Mouse (Mus musculus) limb, embryonic 12.5 days (tissue): ENCODE results near the gene Sash1. TPM values are rescaled to one million over a fixed set of nuclear protein-coding genes. Genes with fewer than 3 reads are reported as not detected.

Experiments
- ATAC-seq: fragments of 200-750 bp; cut with Nextera tagmentation; 2 replicates; pipeline ENCODE4 v1.8.0; 2017; ENCODE audit warnings: low read depth, moderate TSS enrichment; ENCODE audit not compliant: insufficient number of reproducible peaks, insufficient read depth, low FRiP score, low TSS enrichment
- H3K27ac ChIP-seq: fragments of 300-500 bp; sonication (generic); 2 replicates; pipeline ENCODE4 v1.5.1; 2016; ENCODE audit warnings: mild to moderate bottlenecking, moderate library complexity
- H3K27me3 ChIP-seq: fragments of 300-500 bp; sonication (generic); 2 replicates; pipeline ENCODE4 v1.6.1; 2016; ENCODE audit warnings: mild to moderate bottlenecking, moderate library complexity
- H3K36me3 ChIP-seq: fragments of 300-500 bp; sonication (generic); 2 replicates; pipeline ENCODE4 v1.6.1; 2016; ENCODE audit warnings: mild to moderate bottlenecking, moderate library complexity
- H3K4me1 ChIP-seq: fragments of 300-500 bp; sonication (generic); replicated peaks from 2 replicates; pipeline ENCODE4 v1.6.1; 2016
- H3K4me2 ChIP-seq: fragments of 300-500 bp; sonication (generic); 2 replicates; pipeline ENCODE4 v1.6.1; 2016; ENCODE audit warnings: mild to moderate bottlenecking, moderate library complexity
- H3K4me3 ChIP-seq: fragments of 300-500 bp; sonication (generic); replicated peaks from 2 replicates; pipeline ENCODE4 v1.5.1; 2016; ENCODE audit warnings: mild to moderate bottlenecking
- H3K9ac ChIP-seq: fragments of 300-500 bp; sonication (generic); replicated peaks from 2 replicates; pipeline ENCODE4 v1.6.1; 2016; ENCODE audit warnings: mild to moderate bottlenecking, moderate library complexity
- H3K9me3 ChIP-seq: fragments of 300-500 bp; sonication (generic); 2 replicates; pipeline ENCODE4 v1.6.1; 2016; ENCODE audit warnings: mild to moderate bottlenecking, moderate library complexity
- WGBS: fragments of 180-500 bp; shearing (Covaris S2); methylation state at CpG from one replicate; pipeline ENCODE4 v1.1.7; 2016; 5-methylcytosine and 5-hydroxymethylcytosine counted together
- polyA plus RNA-seq: library from polyadenylated mRNA; unstranded; fragments of >200 nt; fragmentation: Nextera tagmentation; extraction: Ambion mirVana; gene quantifications from 2 replicates; pipeline ENCODE4 v1.2.1, GENCODE M21; 2016

Sash1 gene
- polyA plus RNA-seq, 1 experiment from 2014 or later, result 7.8 TPM

- peaks cover 29% of the 10 kb centered on the region for H3K36me3 ChIP-seq
- WGBS, result 97% methylated on average over 6 of the region's 6 CpGs
- no peak for ATAC-seq
- no peaks in the 10 kb centered on the region for H3K9me3 ChIP-seq
- H3K9ac ChIP-seq, result no peak overlapping the region
- H3K27me3 ChIP-seq, result no peaks in the 10 kb centered on the region
- H3K4me3 ChIP-seq, result no peak overlapping the region
- H3K27ac ChIP-seq, result no peak overlapping the region
- H3K4me1 ChIP-seq, result peaks cover 3% of the 10 kb centered on the region; the same call in 1 of the 2 replicates
- no peak overlapping the region for H3K4me2 ChIP-seq
These were observed 96.8 kb downstream of the Sash1 start for GRCm38 (mm10) chr10:8789096-8789495.

DNA sequence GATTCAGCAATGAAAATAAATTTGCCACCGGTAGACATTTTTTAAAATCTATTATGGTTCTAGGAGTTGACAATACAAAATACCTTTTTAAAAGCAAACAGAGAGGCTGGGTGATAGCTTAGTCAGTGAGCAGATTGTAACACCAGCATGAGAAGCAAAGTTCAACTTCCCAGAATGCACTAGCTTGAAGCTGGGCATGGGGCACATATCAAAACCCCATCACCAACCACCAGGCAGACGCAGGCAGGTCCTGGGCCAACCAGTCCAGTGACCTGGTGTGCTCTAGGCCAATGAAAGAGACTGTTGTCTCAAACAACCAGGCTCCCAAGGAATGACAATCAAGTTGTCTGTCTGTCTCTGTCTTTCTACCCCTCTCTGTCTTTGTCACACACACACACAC lies 98.6 kb downstream of the Sash1 start:
- H3K27ac ChIP-seq, result no peak overlapping the region
- no peak overlapping the region for H3K4me3 ChIP-seq
- H3K9me3 ChIP-seq, result no peaks in the 10 kb centered on the region
- H3K27me3 ChIP-seq, result no peaks in the 10 kb centered on the region
- 79% methylated on average over 2 of the region's 2 CpGs for WGBS
- H3K9ac ChIP-seq, result no peak overlapping the region
- no peak for ATAC-seq
- H3K4me2 ChIP-seq, result no peak overlapping the region
- peaks cover 3% of the 10 kb centered on the region; the same call in 1 of the 2 replicates for H3K4me1 ChIP-seq
- peaks cover 37% of the 10 kb centered on the region for H3K36me3 ChIP-seq

DNA sequence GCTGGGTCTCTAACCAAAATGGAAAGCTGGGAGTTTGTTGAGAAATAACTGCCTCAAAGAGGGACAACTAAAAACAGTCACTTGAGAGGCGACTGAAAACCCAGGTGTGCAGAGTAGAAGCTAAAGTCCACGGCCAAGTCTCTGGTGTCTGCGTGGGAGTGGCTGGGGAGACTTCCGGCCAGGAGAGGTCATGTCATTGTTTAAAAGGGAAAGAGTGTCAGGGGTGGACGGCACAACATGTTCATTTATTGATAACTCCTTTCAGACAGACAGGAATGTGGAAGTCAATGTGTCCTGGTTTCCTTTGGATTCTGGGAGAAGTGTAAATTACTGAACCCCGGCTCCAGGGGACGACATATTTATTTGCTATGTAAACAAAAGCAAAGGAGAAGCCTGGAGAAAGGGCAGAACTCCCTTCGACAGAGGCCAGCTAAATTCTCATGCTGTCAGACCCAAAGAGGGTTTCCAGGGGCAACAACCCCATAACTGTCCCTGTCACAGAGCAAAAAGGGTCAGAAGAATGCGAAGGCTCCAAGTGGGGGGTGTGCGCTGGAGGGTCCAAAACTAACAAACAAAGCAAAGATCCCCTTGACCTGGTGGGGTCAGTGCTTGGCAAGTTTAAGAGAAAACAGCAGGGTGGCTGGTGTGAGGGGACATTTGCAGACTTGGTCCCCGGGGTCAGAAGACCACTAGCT lies 100.3 kb downstream of the Sash1 start:
- peaks cover 47% of the 10 kb centered on the region for H3K36me3 ChIP-seq
- H3K9me3 ChIP-seq, result no peaks in the 10 kb centered on the region
- peaks cover 10% of the 10 kb centered on the region for H3K4me1 ChIP-seq
- no peak overlapping the region for H3K27ac ChIP-seq
- no peak for ATAC-seq
- H3K4me3 ChIP-seq, result no peak overlapping the region
- no peak overlapping the region for H3K4me2 ChIP-seq
- no peaks in the 10 kb centered on the region for H3K27me3 ChIP-seq
- WGBS, result 50% methylated on average over 11 of the region's 11 CpGs
- H3K9ac ChIP-seq, result no peak overlapping the region

GRCm38 (mm10) chr10:8781876-8782372 lies 103.9 kb downstream of the Sash1 start:
- H3K36me3 ChIP-seq, result peaks cover 63% of the 10 kb centered on the region
- H3K4me1 ChIP-seq, result peaks cover 20% of the 10 kb centered on the region
- no peaks in the 10 kb centered on the region for H3K27me3 ChIP-seq
- 66% methylated on average over 10 of the region's 10 CpGs for WGBS
- H3K4me2 ChIP-seq, result no peak overlapping the region
- H3K9ac ChIP-seq, result no peak overlapping the region
- no peak for ATAC-seq
- no peak overlapping the region for H3K4me3 ChIP-seq
- no peak overlapping the region; the same call in 1 of the 2 replicates for H3K27ac ChIP-seq
- H3K9me3 ChIP-seq, result no peaks in the 10 kb centered on the region

GRCm38 (mm10) chr10:8779842-8780241 lies 106.0 kb downstream of the Sash1 start:
- Histone ChIP-seq H3K4me1 (peaks cover 17% of the 10 kb centered on the region), H3K4me2 (no peak overlapping the region), H3K4me3 (no peak overlapping the region), H3K27me3 (no peaks in the 10 kb centered on the region), H3K9ac (no peak overlapping the region), H3K9me3 (peaks cover 3% of the 10 kb centered on the region; the same call in 1 of the 2 replicates), H3K27ac (no peak overlapping the region), H3K36me3 (peaks cover 69% of the 10 kb centered on the region)
- no peak for ATAC-seq
- WGBS, result 95% methylated on average over 4 of the region's 4 CpGs

- WGBS, result 84% methylated on average over 7 of the region's 7 CpGs
- Histone ChIP-seq H3K4me3 (no peak overlapping the region), H3K4me2 (no peak overlapping the region), H3K9me3 (peaks cover 3% of the 10 kb centered on the region; the same call in 1 of the 2 replicates), H3K36me3 (peaks cover 63% of the 10 kb centered on the region), H3K4me1 (peaks cover 17% of the 10 kb centered on the region), H3K27me3 (no peaks in the 10 kb centered on the region), H3K9ac (no peak overlapping the region), H3K27ac (no peak overlapping the region)
- no peak for ATAC-seq
These were observed 107.0 kb downstream of the Sash1 start for GRCm38 (mm10) chr10:8778845-8779244.

DNA sequence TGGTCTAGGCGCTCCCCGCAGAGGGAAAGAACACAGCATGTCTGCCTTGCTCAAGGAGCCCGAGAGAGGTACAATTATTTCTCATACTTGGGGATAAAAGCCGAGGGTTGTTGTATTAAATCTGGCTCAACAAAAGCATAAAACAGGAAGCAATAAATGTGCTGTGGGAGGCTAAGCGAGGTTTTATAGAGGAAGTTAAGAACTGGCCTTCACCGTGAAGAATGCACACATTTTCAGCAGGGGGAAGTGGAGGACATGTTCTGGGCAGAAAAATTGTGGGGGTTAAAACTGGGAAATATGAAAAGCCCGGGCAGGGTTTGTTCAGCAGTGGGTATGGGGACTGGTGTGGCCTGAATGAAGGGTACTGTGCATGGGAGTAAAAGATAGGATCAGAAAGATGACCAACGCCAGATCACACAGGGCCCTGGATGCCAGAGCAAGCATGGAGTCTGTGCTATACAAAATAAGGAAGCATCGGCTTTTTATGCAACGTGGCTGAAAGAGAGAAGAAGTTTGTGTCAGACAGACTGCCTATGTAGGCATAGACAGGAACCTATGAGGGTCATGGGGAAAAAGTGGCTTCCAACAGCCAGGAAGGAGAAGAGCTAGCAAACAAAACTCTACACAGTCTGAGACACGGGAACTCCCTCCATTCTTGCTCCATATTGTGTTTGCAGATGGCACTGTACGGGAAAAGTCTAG lies 108.2 kb downstream of the Sash1 start:
- no peak overlapping the region for H3K4me2 ChIP-seq
- peaks cover 17% of the 10 kb centered on the region for H3K4me1 ChIP-seq
- H3K36me3 ChIP-seq, result peaks cover 58% of the 10 kb centered on the region
- no peak overlapping the region for H3K9ac ChIP-seq
- no peaks in the 10 kb centered on the region for H3K27me3 ChIP-seq
- H3K9me3 ChIP-seq, result peaks cover 3% of the 10 kb centered on the region; the same call in 1 of the 2 replicates
- H3K4me3 ChIP-seq, result no peak overlapping the region
- peak overlapping the region; percentile 66 for H3K27ac ChIP-seq
- WGBS, result 66% methylated on average over 12 of the region's 12 CpGs
- no peak; the same call in 1 of the 2 replicates for ATAC-seq

DNA sequence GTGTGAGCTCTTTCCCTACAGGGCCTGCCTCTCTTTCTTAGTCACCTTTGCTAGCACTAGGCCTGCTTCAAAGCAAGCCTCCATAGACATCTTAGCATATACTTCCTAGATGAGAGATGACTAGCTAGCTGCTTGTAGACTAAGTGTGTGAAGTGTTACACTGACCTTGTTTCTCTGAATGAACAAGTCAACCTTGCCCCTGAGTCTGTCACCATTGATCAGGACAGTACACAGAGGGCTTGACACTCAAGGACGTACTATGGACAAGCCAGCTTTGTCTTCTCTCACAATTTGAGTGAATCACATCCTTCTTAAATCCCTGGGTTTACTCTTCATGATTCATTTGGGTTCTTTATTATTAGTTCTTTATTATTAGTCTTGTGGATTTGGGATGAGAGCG lies 109.1 kb downstream of the Sash1 start:
- WGBS, result 95% methylated on average over 2 of the region's 2 CpGs
- H3K4me1 ChIP-seq, result peaks cover 19% of the 10 kb centered on the region
- H3K27me3 ChIP-seq, result no peaks in the 10 kb centered on the region
- no peak overlapping the region for H3K4me2 ChIP-seq
- peaks cover 61% of the 10 kb centered on the region for H3K36me3 ChIP-seq
- H3K9ac ChIP-seq, result no peak overlapping the region
- no peak for ATAC-seq
- no peak overlapping the region for H3K27ac ChIP-seq
- peaks cover 3% of the 10 kb centered on the region; the same call in 1 of the 2 replicates for H3K9me3 ChIP-seq
- no peak overlapping the region for H3K4me3 ChIP-seq

GRCm38 (mm10) chr10:8775794-8776193 lies 110.1 kb downstream of the Sash1 start:
- no peak for ATAC-seq
- Histone ChIP-seq H3K27ac (no peak overlapping the region), H3K4me3 (no peak overlapping the region), H3K9ac (no peak overlapping the region), H3K4me1 (peaks cover 14% of the 10 kb centered on the region), H3K27me3 (no peaks in the 10 kb centered on the region), H3K4me2 (no peak overlapping the region), H3K36me3 (peaks cover 55% of the 10 kb centered on the region), H3K9me3 (peaks cover 3% of the 10 kb centered on the region; the same call in 1 of the 2 replicates)
- WGBS, result 95% methylated on average over 2 of the region's 2 CpGs

- Histone ChIP-seq H3K27me3 (no peaks in the 10 kb centered on the region), H3K36me3 (peaks cover 46% of the 10 kb centered on the region), H3K27ac (peak overlapping the region; percentile 17; the same call in 1 of the 2 replicates), H3K4me2 (no peak overlapping the region), H3K4me1 (peaks cover 10% of the 10 kb centered on the region), H3K4me3 (no peak overlapping the region), H3K9me3 (peaks cover 7% of the 10 kb centered on the region; the same call in 1 of the 2 replicates), H3K9ac (no peak overlapping the region)
- WGBS, result 84% methylated on average over 4 of the region's 4 CpGs
- ATAC-seq, result no peak
These were observed 113.2 kb downstream of the Sash1 start for GRCm38 (mm10) chr10:8772464-8773209.
